In genomic region chr8:124862321-124863162, GRCm38 (mm10) we compare ENCODE assay signal across 7 mouse cellular contexts. TPM values are rescaled to one million over a fixed set of nuclear protein-coding genes. Genes with fewer than 3 reads are reported as not detected.
DNase-seq lines count a peak whose midpoint lies in the region; ATAC-seq and TF ChIP-seq lines count a peak whose summit lies in the region.

Gene Gnpat (plus strand): TSS chr8:124863033.
Gene 2810004N23Rik (minus strand): TSS chr8:124863120.

- H3K4me1 ChIP-seq in embryonic facial prominence, embryonic 12.5 days = peaks cover 11% of the 10 kb centered on the region
- peaks cover 5% of the 10 kb centered on the region; the same call in 1 of the 2 replicates for H3K4me1 ChIP-seq in kidney, adult 2 months (ENCODE audit: control insufficient read depth, insufficient read depth, low read length)
- peaks cover 12% of the 10 kb centered on the region for H3K4me1 ChIP-seq in limb, embryonic 12.5 days (replicated peaks)
- peaks cover 22% of the 10 kb centered on the region for H3K4me1 ChIP-seq in midbrain, embryonic 15.5 days
- peaks cover 14% of the 10 kb centered on the region; the same call in 1 of the 2 replicates for H3K4me1 ChIP-seq in spleen, adult 2 months (ENCODE audit: control insufficient read depth, insufficient read depth, insufficient read length)

- H3K27ac ChIP-seq in embryonic facial prominence, embryonic 12.5 days = peak within 1 kb of the TSS; percentile 93
- H3K27ac ChIP-seq in kidney, adult 2 months (ENCODE audit: insufficient read depth, low read depth, low read length) = peak within 1 kb of the TSS; percentile 79
- H3K27ac ChIP-seq in limb, embryonic 12.5 days = peak within 1 kb of the TSS; percentile 92
- H3K27ac ChIP-seq in midbrain, embryonic 15.5 days = peak within 1 kb of the TSS; percentile 95
- peak within 1 kb of the TSS; percentile 86 for H3K27ac ChIP-seq in spleen, adult 2 months (ENCODE audit: insufficient read depth, low read length)

- H3K4me3 ChIP-seq in embryonic facial prominence, embryonic 12.5 days = peak within 1 kb of the TSS; percentile 97
- H3K4me3 ChIP-seq in kidney, adult 2 months (ENCODE audit: insufficient read depth, low read depth, low read length) = peak within 1 kb of the TSS; percentile 98
- peak within 1 kb of the TSS; percentile 70 for H3K4me3 ChIP-seq in limb, embryonic 12.5 days (replicated peaks)
- H3K4me3 ChIP-seq in midbrain, embryonic 15.5 days = peak within 1 kb of the TSS; percentile 99
- peak within 1 kb of the TSS; percentile 84 for H3K4me3 ChIP-seq in spleen, adult 2 months (ENCODE audit: extremely low read depth, insufficient read depth, insufficient read length)

- peaks cover 34% of the 10 kb centered on the region for H3K36me3 ChIP-seq in embryonic facial prominence, embryonic 12.5 days
- no peaks in the 10 kb centered on the region; the same call in 1 of the 2 replicates for H3K36me3 ChIP-seq in kidney, adult 2 months (ENCODE audit: control insufficient read depth, insufficient read depth, low read length)
- H3K36me3 ChIP-seq in limb, embryonic 12.5 days = peaks cover 51% of the 10 kb centered on the region
- H3K36me3 ChIP-seq in midbrain, embryonic 15.5 days (replicated peaks) = peaks cover 18% of the 10 kb centered on the region; the same call in 1 of the 2 replicates
- H3K36me3 ChIP-seq in spleen, adult 2 months (ENCODE audit: control insufficient read depth, insufficient read depth, low read length) = peaks cover 2% of the 10 kb centered on the region

- no peaks in the 10 kb centered on the region for H3K9me3 ChIP-seq in embryonic facial prominence, embryonic 12.5 days
- H3K9me3 ChIP-seq in limb, embryonic 12.5 days = no peaks in the 10 kb centered on the region
- H3K9me3 ChIP-seq in midbrain, embryonic 15.5 days = no peaks in the 10 kb centered on the region

- TF ChIP-seq CTCF in kidney, adult 2 months (conservative IDR thresholded peaks at IDR 0.05; ENCODE audit: insufficient read depth, insufficient read length, low read depth, low read length) = no peak
- no peak for TF ChIP-seq CTCF in spleen, adult 2 months (IDR thresholded peaks at IDR 0.05; ENCODE audit: extremely low read depth, insufficient read depth, insufficient read length, insufficient replicate concordance)

- peak; percentile 92 for ATAC-seq in embryonic facial prominence, embryonic 12.5 days (ENCODE audit: insufficient number of reproducible peaks, insufficient read depth, low FRiP score, low TSS enrichment)
- peak; percentile 95 for ATAC-seq in limb, embryonic 12.5 days (ENCODE audit: insufficient number of reproducible peaks, insufficient read depth, low FRiP score, low TSS enrichment, low read depth)
- peak; percentile 99 for ATAC-seq in midbrain, embryonic 15.5 days (replicated peaks)

- TF ChIP-seq POLR2A in kidney, adult 2 months (IDR thresholded peaks at IDR 0.05; ENCODE audit: low read depth, low read length) = peak; percentile 58
- peak; percentile 83 for TF ChIP-seq POLR2A in spleen, adult 2 months (IDR thresholded peaks at IDR 0.05; ENCODE audit: low read depth, low read length)

- H3K27me3 ChIP-seq in embryonic facial prominence, embryonic 12.5 days = no peaks in the 10 kb centered on the region
- no peaks in the 10 kb centered on the region for H3K27me3 ChIP-seq in kidney, adult 2 months (replicated peaks; ENCODE audit: control insufficient read depth, insufficient read depth, low read length)
- H3K27me3 ChIP-seq in limb, embryonic 12.5 days = no peaks in the 10 kb centered on the region
- no peaks in the 10 kb centered on the region for H3K27me3 ChIP-seq in midbrain, embryonic 15.5 days (replicated peaks)
- H3K27me3 ChIP-seq in spleen, adult 2 months (ENCODE audit: control insufficient read depth, insufficient read depth, low read length) = no peaks in the 10 kb centered on the region

- peak within 1 kb of the TSS; percentile 91 for H3K9ac ChIP-seq in embryonic facial prominence, embryonic 12.5 days
- peak within 1 kb of the TSS; percentile 94 for H3K9ac ChIP-seq in limb, embryonic 12.5 days (replicated peaks)
- H3K9ac ChIP-seq in midbrain, embryonic 15.5 days = peak within 1 kb of the TSS; percentile 99

- H3K4me2 ChIP-seq in embryonic facial prominence, embryonic 12.5 days (replicated peaks) = peak within 1 kb of the TSS; percentile 79
- peak within 1 kb of the TSS; percentile 83 for H3K4me2 ChIP-seq in limb, embryonic 12.5 days
- H3K4me2 ChIP-seq in midbrain, embryonic 15.5 days = peak within 1 kb of the TSS; percentile 91

- WGBS in embryonic facial prominence, embryonic 12.5 days = 1% methylated on average over 55 of the region's 55 CpGs
- under 1% methylated on average over 55 of the region's 55 CpGs for WGBS in kidney, adult 2 months
- 2% methylated on average over 55 of the region's 55 CpGs for WGBS in limb, embryonic 12.5 days
- 2% methylated on average over 55 of the region's 55 CpGs for WGBS in midbrain, embryonic 15.5 days
- under 1% methylated on average over 55 of the region's 55 CpGs for WGBS in spleen, adult 2 months

- peak; percentile 97 for DNase-seq in adrenal gland, postnatal 25 days
- DNase-seq in heart, adult 18-20 months = peak; percentile 95 to 97
- DNase-seq in kidney, adult 2 months = peak; percentile 96
- DNase-seq in spleen, adult 2 months (ENCODE audit: low read depth in 1 of 2, low spot score in 2 of 2) = peak; percentile 73 to 91

RNA-seq across cellular contexts. Expression of gene Gnpat, which starts in this region (rescaled TPM):
- 109 and 119 TPM in 2 replicates for total RNA-seq in adrenal gland, postnatal 25 days (2021)
- 110 and 111 TPM in 2 replicates for polyA plus RNA-seq in embryonic facial prominence, embryonic 12.5 days (2016; fragmentation: Nextera tagmentation; extraction: Ambion mirVana)
- total RNA-seq in heart, adult 18-20 months (2021) = 100 to 1,000 TPM; 177 to 188 TPM
- 69.7 and 72.9 TPM in 2 replicates for polyA plus RNA-seq in kidney, adult 2 months (2012; rRNA removed)
- polyA plus RNA-seq in limb, embryonic 12.5 days (2016; fragmentation: Nextera tagmentation; extraction: Ambion mirVana) = 116 and 119 TPM in 2 replicates
- polyA plus RNA-seq in midbrain, embryonic 15.5 days (2015; fragmentation: Nextera tagmentation; extraction: Ambion mirVana) = 77.5 and 83.9 TPM in 2 replicates
- polyA plus RNA-seq in spleen, adult 2 months (2012; rRNA removed) = 36.0 and 42.5 TPM in 2 replicates

RNA-seq across cellular contexts. Expression of gene 2810004N23Rik, which starts in this region (rescaled TPM):
- total RNA-seq in adrenal gland, postnatal 25 days (2021) = 35.2 and 41.4 TPM in 2 replicates
- 53.5 and 59.4 TPM in 2 replicates for polyA plus RNA-seq in embryonic facial prominence, embryonic 12.5 days (2016; fragmentation: Nextera tagmentation; extraction: Ambion mirVana)
- 10 to 100 TPM; 44.3 to 48.5 TPM for total RNA-seq in heart, adult 18-20 months (2021)
- 13.6 and 13.8 TPM in 2 replicates for polyA plus RNA-seq in kidney, adult 2 months (2012; rRNA removed)
- polyA plus RNA-seq in limb, embryonic 12.5 days (2016; fragmentation: Nextera tagmentation; extraction: Ambion mirVana) = 61.1 and 62.4 TPM in 2 replicates
- 27.4 and 28.3 TPM in 2 replicates for polyA plus RNA-seq in midbrain, embryonic 15.5 days (2015; fragmentation: Nextera tagmentation; extraction: Ambion mirVana)
- polyA plus RNA-seq in spleen, adult 2 months (2012; rRNA removed) = 8.0 and 8.2 TPM in 2 replicates

Comparison
In these comparisons a context has a peak if more than half of its experiments do, and no peak if none do; other contexts are left out.
1. Peak in every context shown above with its lines: DNase-seq, ATAC-seq, H3K4me3 ChIP-seq and H3K27ac ChIP-seq.